Mouse (Mus musculus): ENCODE measurements at regions not wholly inside any gene's neighbourhood (a gene's known extent, or its start where the extent isn't known, plus 50 kb on each side); places are given as distances from the start of the nearest gene placed in this dataset.

- TF ChIP-seq CTCF (conservative IDR thresholded peaks at IDR 0.05; ENCODE audit: low read length) (no peak), NANOG (IDR thresholded peaks at IDR 0.05; ENCODE audit: borderline replicate concordance, low read length) (no peak)
Observed at GRCm38 (mm10) chr8:8498753-8499152, 162.3 kb downstream of the Efnb2 start.

Measured in E14TG2a.4 (cell line).